In the genomic region with DNA sequence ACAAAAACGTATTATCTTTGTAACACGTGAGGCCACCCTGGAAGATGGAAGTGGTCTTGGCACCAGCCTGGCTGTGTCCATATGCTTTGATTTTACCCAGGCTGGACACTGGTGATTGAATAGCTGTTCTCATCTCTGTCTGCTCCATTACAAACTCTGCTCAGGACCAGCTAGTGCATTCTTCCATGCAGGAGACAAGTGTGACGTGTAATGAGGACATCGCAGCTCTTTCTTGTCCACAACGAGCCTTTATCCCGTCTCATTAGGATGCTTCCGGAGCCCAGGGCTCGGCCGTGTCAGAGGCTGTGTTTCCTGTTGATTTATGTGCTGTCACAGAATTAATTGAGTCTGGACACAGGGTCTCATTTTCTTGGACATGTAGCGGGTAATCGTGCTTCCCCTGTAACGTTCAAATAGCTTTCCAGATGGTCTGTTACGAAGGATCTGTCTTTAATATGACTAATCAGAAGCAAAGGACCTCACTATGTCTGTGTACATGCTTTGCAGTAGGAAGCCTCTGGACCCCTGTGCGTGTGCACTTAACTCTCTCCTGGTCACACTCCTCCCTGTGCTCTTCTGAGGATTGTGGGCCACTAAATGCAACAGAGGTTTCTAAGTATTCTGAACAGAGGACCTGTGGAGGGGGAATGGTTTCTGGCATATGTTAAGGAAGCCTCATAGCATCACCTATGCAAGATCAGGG, we compare ENCODE assay signal across 10 mouse cellular contexts.
DNase-seq lines count a peak whose midpoint lies in the region; ATAC-seq and TF ChIP-seq lines count a peak whose summit lies in the region.
"Had no signal": no experiment of that assay in that cellular context is flagged by ENCODE, and none has a peak within 500 bp of the region (broad histone marks: within the 10 kb centered on the region; RNA-seq: fewer than 3 reads in every experiment).

No protein-coding gene starts in this region.

- H3K4me1 ChIP-seq in kidney, embryonic 14.5 days (ENCODE audit: control insufficient read depth, insufficient read depth, low read length): no peaks in the 10 kb centered on the region
- peaks cover 15% of the 10 kb centered on the region for H3K4me1 ChIP-seq in hindbrain, embryonic 12.5 days
- 0 out of 2 replicates have a peak, but pooled peaks cover 4% of the 10 kb centered on the region for H3K4me1 ChIP-seq in midbrain, embryonic 14.5 days (ENCODE audit: control insufficient read depth, insufficient read depth, low read length)
- no peaks in the 10 kb centered on the region for H3K4me1 ChIP-seq in heart, adult 2 months (ENCODE audit: control insufficient read depth, insufficient read depth, low read length)

- H3K9ac ChIP-seq in kidney, embryonic 14.5 days (ENCODE audit: low read depth, low read length): no peak overlapping the region
- no peak overlapping the region for H3K9ac ChIP-seq in hindbrain, embryonic 12.5 days
- no peak overlapping the region for H3K9ac ChIP-seq in midbrain, embryonic 14.5 days (replicated peaks; ENCODE audit: low read length)
- no peak overlapping the region for H3K9ac ChIP-seq in heart, adult 2 months (ENCODE audit: low read depth, low read length)

- no peak for DNase-seq in kidney, postnatal 14 days
- DNase-seq in cerebellum, postnatal 14 days: peak; percentile 31 to 46
- peak; percentile 30 for DNase-seq in midbrain, embryonic 14.5 days
- no peak for DNase-seq in right cerebral cortex, postnatal 4 days
- no peak for DNase-seq in thymus, postnatal 14 days
- no peak for DNase-seq in heart, adult 2 months
- DNase-seq: heart, postnatal 36 days had no signal

- no peak for TF ChIP-seq POLR2A in heart, adult 2 months (IDR thresholded peaks at IDR 0.05; ENCODE audit: insufficient read depth, low read depth, low read length)

- H3K79me2 ChIP-seq in heart, adult 2 months (replicated peaks; ENCODE audit: control insufficient read depth, insufficient read depth, low read length): no peaks in the 10 kb centered on the region

- no peak overlapping the region for H3K4me2 ChIP-seq in kidney, embryonic 14.5 days (replicated peaks; ENCODE audit: low read depth, low read length)
- peak overlapping the region; percentile 8; the same call in 1 of the 2 replicates for H3K4me2 ChIP-seq in hindbrain, embryonic 12.5 days (replicated peaks)
- H3K4me2 ChIP-seq in midbrain, embryonic 14.5 days (ENCODE audit: low read length): no peak overlapping the region

- no peak for TF ChIP-seq EP300 in heart, adult 2 months (IDR thresholded peaks at IDR 0.05; ENCODE audit: insufficient read depth, low read depth, low read length)

- peak; percentile 80 for ATAC-seq in kidney, embryonic 14.5 days (ENCODE audit: low FRiP score, low TSS enrichment)
- ATAC-seq in hindbrain, embryonic 12.5 days (ENCODE audit: low FRiP score): peak; percentile 78
- ATAC-seq in midbrain, embryonic 14.5 days (ENCODE audit: low FRiP score, low TSS enrichment): no peak
- ATAC-seq: CD4-positive, CD25-positive, alpha-beta regulatory T cell, adult 4 months had no signal

- no peak overlapping the region for H3K4me3 ChIP-seq in kidney, embryonic 14.5 days (ENCODE audit: low read length)
- no peak overlapping the region for H3K4me3 ChIP-seq in hindbrain, embryonic 12.5 days
- no peak overlapping the region for H3K4me3 ChIP-seq in midbrain, embryonic 14.5 days (replicated peaks; ENCODE audit: low read depth, low read length)
- H3K4me3 ChIP-seq in heart, adult 2 months: no peak overlapping the region

- WGBS in kidney, embryonic 14.5 days: 13% methylated on average over 14 of the region's 14 CpGs
- 38% methylated on average over 14 of the region's 14 CpGs for WGBS in hindbrain, embryonic 12.5 days
- 48% methylated on average over 14 of the region's 14 CpGs for WGBS in midbrain, embryonic 14.5 days
- WGBS in heart, adult 2 months: 79% methylated on average over 14 of the region's 14 CpGs

- no peak for TF ChIP-seq CTCF in heart, adult 2 months (IDR thresholded peaks at IDR 0.05)

- H3K27ac ChIP-seq in kidney, embryonic 14.5 days (ENCODE audit: low read depth, low read length): no peak overlapping the region
- peak overlapping the region; percentile 72 for H3K27ac ChIP-seq in hindbrain, embryonic 12.5 days
- H3K27ac ChIP-seq in midbrain, embryonic 14.5 days (replicated peaks; ENCODE audit: low read depth, low read length): peak overlapping the region; percentile 42; the same call in 1 of the 2 replicates
- no peak overlapping the region for H3K27ac ChIP-seq in heart, adult 2 months

- H3K36me3 ChIP-seq in kidney, embryonic 14.5 days (ENCODE audit: control insufficient read depth, insufficient read depth, low read length): no peaks in the 10 kb centered on the region
- no peaks in the 10 kb centered on the region for H3K36me3 ChIP-seq in hindbrain, embryonic 12.5 days
- no peaks in the 10 kb centered on the region for H3K36me3 ChIP-seq in midbrain, embryonic 14.5 days (ENCODE audit: control insufficient read depth, insufficient read depth, low read length)
- H3K36me3 ChIP-seq in heart, adult 2 months (ENCODE audit: control insufficient read depth, insufficient read depth, low read length): no peaks in the 10 kb centered on the region

- no peaks in the 10 kb centered on the region for H3K27me3 ChIP-seq in kidney, embryonic 14.5 days (ENCODE audit: control insufficient read depth, insufficient read depth, low read length)
- H3K27me3 ChIP-seq in hindbrain, embryonic 12.5 days: no peaks in the 10 kb centered on the region
- no peaks in the 10 kb centered on the region for H3K27me3 ChIP-seq in midbrain, embryonic 14.5 days (ENCODE audit: control insufficient read depth, insufficient read depth, low read length)
- H3K27me3 ChIP-seq in heart, adult 2 months (ENCODE audit: control insufficient read depth, insufficient read depth, low read length): no peaks in the 10 kb centered on the region

- H3K9me3 ChIP-seq in kidney, embryonic 14.5 days (ENCODE audit: control insufficient read depth, low read length): no peaks in the 10 kb centered on the region
- no peaks in the 10 kb centered on the region for H3K9me3 ChIP-seq in hindbrain, embryonic 12.5 days (replicated peaks)
- no peaks in the 10 kb centered on the region for H3K9me3 ChIP-seq in midbrain, embryonic 14.5 days (ENCODE audit: control insufficient read depth, low read length)

- intact Hi-C loops in heart, adult 2 months (cut with DNase I): no loop called here

Comparison
In these comparisons a context has a peak if more than half of its experiments do, and no peak if none do; other contexts are left out.
1. H3K27ac ChIP-seq: peak in hindbrain, embryonic 12.5 days (single experiment) and midbrain, embryonic 14.5 days (single experiment); none in kidney, embryonic 14.5 days (single experiment) and heart, adult 2 months (single experiment).
2. DNase-seq: peak in cerebellum, postnatal 14 days (2 of 2) and midbrain, embryonic 14.5 days (single experiment); none in kidney, postnatal 14 days (single experiment), right cerebral cortex, postnatal 4 days (single experiment), thymus, postnatal 14 days (single experiment) and heart, adult 2 months (0 of 2).